Mouse (Mus musculus) 416B (cell line): Measurements from ENCODE around the gene Rps6kb2.
"Not testable (repeated sequence)": the region's sequence is repeated elsewhere in the genome, so short reads cannot be mapped to it uniquely, and the experiment has no call there.

Source experiments
- DNase-seq: peaks from one replicate; pipeline ENCODE4 v3.0.0; 2011; ENCODE audit warnings: low read depth

Rps6kb2 gene

GRCm38 (mm10) chr19:4142416-4143173 lies 20.6 kb downstream of the Rps6kb2 start:
- DNase-seq: no peak

- no peak for DNase-seq
These were observed 23.0 kb downstream of the Rps6kb2 start for GRCm38 (mm10) chr19:4140147-4140546.

- DNase-seq: no peak
These were observed 23.7 kb downstream of the Rps6kb2 start, which contains the start of gene Gpr152 for GRCm38 (mm10) chr19:4139446-4139845. Gene Gpr152 (plus strand): TSS chr19:4139787.

GRCm38 (mm10) chr19:4137913-4138312 lies 25.2 kb downstream of the Rps6kb2 start:
- no peak for DNase-seq

- peak; percentile 64 for DNase-seq
These were observed 26.7 kb downstream of the Rps6kb2 start for GRCm38 (mm10) chr19:4136463-4136862.

- DNase-seq: peak; percentile 58
These were observed 27.2 kb downstream of the Rps6kb2 start for GRCm38 (mm10) chr19:4135963-4136345.

- not testable (repeated sequence) for DNase-seq
These were observed 27.8 kb downstream of the Rps6kb2 start for GRCm38 (mm10) chr19:4135229-4135962.

GRCm38 (mm10) chr19:4134354-4134753 lies 28.8 kb downstream of the Rps6kb2 start:
- no peak for DNase-seq

GRCm38 (mm10) chr19:4131768-4132167 lies 31.4 kb downstream of the Rps6kb2 start:
- DNase-seq: peak; percentile 28

- no peak for DNase-seq
These were observed 32.1 kb downstream of the Rps6kb2 start for GRCm38 (mm10) chr19:4131075-4131474.

GRCm38 (mm10) chr19:4130106-4130505 lies 33.0 kb downstream of the Rps6kb2 start:
- DNase-seq: no peak

- no peak for DNase-seq
These were observed 33.7 kb downstream of the Rps6kb2 start for GRCm38 (mm10) chr19:4129462-4129861.

- peak; percentile 45 for DNase-seq
These were observed 36.2 kb downstream of the Rps6kb2 start for GRCm38 (mm10) chr19:4126759-4127495.

GRCm38 (mm10) chr19:4125741-4126696 lies 37.1 kb downstream of the Rps6kb2 start, which contains the start of gene Aip:
Gene Aip (minus strand): TSS chr19:4125858.
- peak; percentile 98 for DNase-seq

- DNase-seq: peak; percentile 53
These were observed 37.9 kb downstream of the Rps6kb2 start for GRCm38 (mm10) chr19:4125268-4125667.

GRCm38 (mm10) chr19:4124432-4124831 lies 38.7 kb downstream of the Rps6kb2 start:
- DNase-seq: no peak

- DNase-seq: peak; percentile 66
These were observed 40.5 kb downstream of the Rps6kb2 start for GRCm38 (mm10) chr19:4122411-4123370.

- peak; percentile 83 for DNase-seq
These were observed 41.3 kb downstream of the Rps6kb2 start for GRCm38 (mm10) chr19:4121896-4122295.

GRCm38 (mm10) chr19:4121097-4121805 lies 41.9 kb downstream of the Rps6kb2 start:
- peak; percentile 99 for DNase-seq
